Mouse (Mus musculus): ENCODE measurements around the gene Gast. TPM values are rescaled to one million over a fixed set of nuclear protein-coding genes. Genes with fewer than 3 reads are reported as not detected.

The Gast gene
- polyA plus RNA-seq (2012; rRNA removed) (0.36 and 0.74 TPM in 2 replicates), polyA plus RNA-seq (2014; fragmentation: Nextera tagmentation; extraction: Ambion mirVana) (0.47 and 0.50 TPM in 2 replicates)

GRCm38 (mm10) chr11:100333944-100334457, at the start of gene Gast:
Gast (plus strand) TSS chr11:100334407.
- H3K27ac ChIP-seq (replicated peaks; ENCODE audit: low read depth, low read length), result no peak within 1 kb of the TSS

GRCm38 (mm10) chr11:100284988-100285387, 49.2 kb upstream of the Gast start:
- Histone ChIP-seq H3K4me3 (replicated peaks; ENCODE audit: low read length) (no peak overlapping the region), H3K27ac (replicated peaks; ENCODE audit: low read depth, low read length) (no peak overlapping the region), H3K9me3 (ENCODE audit: control insufficient read depth, low read length) (no peaks in the 10 kb centered on the region), H3K36me3 (ENCODE audit: control insufficient read depth, insufficient read depth, low read length) (no peaks in the 10 kb centered on the region), H3K9ac (ENCODE audit: low read depth, low read length, severe bottlenecking) (no peak overlapping the region), H3K4me1 (ENCODE audit: control insufficient read depth, insufficient read depth, low read length) (peaks cover 3% of the 10 kb centered on the region; the same call in 1 of the 2 replicates), H3K27me3 (ENCODE audit: control insufficient read depth, insufficient read depth, low read length) (no peaks in the 10 kb centered on the region), H3K4me2 (replicated peaks; ENCODE audit: low read depth, low read length, severe bottlenecking) (no peak overlapping the region)
- no peak for ATAC-seq (ENCODE audit: low FRiP score, low read depth)
- 77% methylated on average over 4 of the region's 4 CpGs for WGBS
- DNase-seq (ENCODE audit: low spot score), result no peak
- TF ChIP-seq POLR2A (IDR thresholded peaks at IDR 0.05; ENCODE audit: borderline replicate concordance, extremely low read depth, insufficient read depth, insufficient read length), result no peak

More at GRCm38 (mm10) chr11:100333944-100334457, at the start of gene Gast:
- no peak for TF ChIP-seq POLR2A (IDR thresholded peaks at IDR 0.05; ENCODE audit: borderline replicate concordance, extremely low read depth, insufficient read depth, insufficient read length)
- Histone ChIP-seq H3K9ac (ENCODE audit: low read depth, low read length, severe bottlenecking) (no peak within 1 kb of the TSS), H3K4me1 (ENCODE audit: control insufficient read depth, insufficient read depth, low read length) (0 out of 2 replicates have a peak, but pooled peaks cover 3% of the 10 kb centered on the region), H3K4me3 (replicated peaks; ENCODE audit: low read length) (no peak within 1 kb of the TSS), H3K4me2 (replicated peaks; ENCODE audit: low read depth, low read length, severe bottlenecking) (no peak within 1 kb of the TSS), H3K27me3 (ENCODE audit: control insufficient read depth, insufficient read depth, low read length) (no peaks in the 10 kb centered on the region), H3K36me3 (ENCODE audit: control insufficient read depth, insufficient read depth, low read length) (no peaks in the 10 kb centered on the region), H3K9me3 (ENCODE audit: control insufficient read depth, low read length) (no peaks in the 10 kb centered on the region)
- ATAC-seq (ENCODE audit: low FRiP score, low read depth) (no peak), DNase-seq (ENCODE audit: low spot score) (no peak)
- WGBS, result 73% methylated on average over 6 of the region's 6 CpGs

GRCm38 (mm10) chr11:100287024-100287423, 47.2 kb upstream of the Gast start:
- Histone ChIP-seq H3K9ac (ENCODE audit: low read depth, low read length, severe bottlenecking) (no peak overlapping the region), H3K4me3 (replicated peaks; ENCODE audit: low read length) (no peak overlapping the region), H3K4me2 (replicated peaks; ENCODE audit: low read depth, low read length, severe bottlenecking) (no peak overlapping the region), H3K4me1 (ENCODE audit: control insufficient read depth, insufficient read depth, low read length) (peaks cover 7% of the 10 kb centered on the region; the same call in 1 of the 2 replicates), H3K27me3 (ENCODE audit: control insufficient read depth, insufficient read depth, low read length) (no peaks in the 10 kb centered on the region), H3K27ac (replicated peaks; ENCODE audit: low read depth, low read length) (peak overlapping the region; percentile 63), H3K9me3 (ENCODE audit: control insufficient read depth, low read length) (no peaks in the 10 kb centered on the region), H3K36me3 (ENCODE audit: control insufficient read depth, insufficient read depth, low read length) (no peaks in the 10 kb centered on the region)
- TF ChIP-seq POLR2A (IDR thresholded peaks at IDR 0.05; ENCODE audit: borderline replicate concordance, extremely low read depth, insufficient read depth, insufficient read length), result no peak
- ATAC-seq (ENCODE audit: low FRiP score, low read depth), result no peak
- DNase-seq (ENCODE audit: low spot score), result peak; percentile 61
- 40% methylated on average over 8 of the region's 10 CpGs for WGBS

- Histone ChIP-seq H3K27me3 (ENCODE audit: control insufficient read depth, insufficient read depth, low read length) (no peaks in the 10 kb centered on the region), H3K9ac (ENCODE audit: low read depth, low read length, severe bottlenecking) (no peak overlapping the region), H3K4me2 (replicated peaks; ENCODE audit: low read depth, low read length, severe bottlenecking) (no peak overlapping the region), H3K36me3 (ENCODE audit: control insufficient read depth, insufficient read depth, low read length) (no peaks in the 10 kb centered on the region), H3K4me3 (replicated peaks; ENCODE audit: low read length) (no peak overlapping the region), H3K4me1 (ENCODE audit: control insufficient read depth, insufficient read depth, low read length) (peaks cover 7% of the 10 kb centered on the region; the same call in 1 of the 2 replicates), H3K9me3 (ENCODE audit: control insufficient read depth, low read length) (no peaks in the 10 kb centered on the region), H3K27ac (replicated peaks; ENCODE audit: low read depth, low read length) (peak overlapping the region; percentile 11)
- DNase-seq (ENCODE audit: low spot score) (peak; percentile 39), ATAC-seq (ENCODE audit: low FRiP score, low read depth) (no peak)
- no peak for TF ChIP-seq POLR2A (IDR thresholded peaks at IDR 0.05; ENCODE audit: borderline replicate concordance, extremely low read depth, insufficient read depth, insufficient read length)
- 70% methylated on average over 4 of the region's 6 CpGs for WGBS
Observed at GRCm38 (mm10) chr11:100288942-100289341, 45.3 kb upstream of the Gast start.

- Histone ChIP-seq H3K27me3 (ENCODE audit: control insufficient read depth, insufficient read depth, low read length) (no peaks in the 10 kb centered on the region), H3K4me3 (replicated peaks; ENCODE audit: low read length) (no peak overlapping the region), H3K4me2 (replicated peaks; ENCODE audit: low read depth, low read length, severe bottlenecking) (no peak overlapping the region), H3K4me1 (ENCODE audit: control insufficient read depth, insufficient read depth, low read length) (peaks cover 7% of the 10 kb centered on the region; the same call in 1 of the 2 replicates), H3K36me3 (ENCODE audit: control insufficient read depth, insufficient read depth, low read length) (no peaks in the 10 kb centered on the region), H3K27ac (replicated peaks; ENCODE audit: low read depth, low read length) (no peak overlapping the region), H3K9me3 (ENCODE audit: control insufficient read depth, low read length) (no peaks in the 10 kb centered on the region), H3K9ac (ENCODE audit: low read depth, low read length, severe bottlenecking) (no peak overlapping the region)
- ATAC-seq (ENCODE audit: low FRiP score, low read depth) (no peak), DNase-seq (ENCODE audit: low spot score) (no peak)
- WGBS, result 47% methylated on average over 5 of the region's 5 CpGs
- TF ChIP-seq POLR2A (IDR thresholded peaks at IDR 0.05; ENCODE audit: borderline replicate concordance, extremely low read depth, insufficient read depth, insufficient read length), result no peak
Observed at GRCm38 (mm10) chr11:100290235-100290634, 44.0 kb upstream of the Gast start.
